Mouse (Mus musculus) lung, postnatal 0 days (tissue): Measurements from ENCODE around the gene Fgf2.

ENCODE experiments used
- CTCF ChIP-seq: IDR thresholded peaks from 2 replicates; pipeline ENCODE4 v1.5.1; 2016; ENCODE audit warnings: antibody characterized with exemption, mild to moderate bottlenecking
- EP300 ChIP-seq: IDR thresholded peaks from 2 replicates; pipeline ENCODE4 v1.6.1; 2016; ENCODE audit warnings: antibody characterized with exemption, mild to moderate bottlenecking, control low read depth

DNA sequence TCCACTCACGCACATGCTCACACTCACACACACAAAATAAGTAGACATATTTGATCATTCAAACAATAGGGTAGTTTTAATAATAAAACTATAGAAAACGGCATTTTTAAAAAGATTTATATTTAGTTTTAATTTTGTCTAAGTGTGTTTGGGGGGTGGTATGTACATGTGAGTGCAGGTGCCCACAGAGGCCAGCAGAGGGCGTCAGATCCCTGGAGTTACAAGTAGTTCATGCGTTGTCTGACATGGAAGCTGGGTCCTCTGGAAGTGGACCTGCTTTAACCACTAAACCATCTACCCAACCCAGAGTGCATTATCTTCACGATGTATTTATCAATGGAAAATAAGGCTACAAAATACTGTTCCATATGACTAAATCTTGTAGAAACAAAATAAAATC is 7.0 kb upstream of the Fgf2 start:
- TF ChIP-seq CTCF (peak; percentile 61), EP300 (no peak)
